Mouse (Mus musculus) heart, adult 9 months (tissue): Measurements from ENCODE around the gene Smarca2.
A peak's percentile ranks its signal among the peaks of the same experiment; 100 is the strongest.

Experiments
- DNase-seq, 2 experiments: peaks; one replicate each; pipeline ENCODE4 v3.0.0; 2022; ENCODE audit warnings: low spot score in 2 of 2

The Smarca2 gene

GRCm38 (mm10) chr19:26747571-26748539 is 143.0 kb downstream of the Smarca2 start:
- DNase-seq = peak; percentile 66 to 77

DNA sequence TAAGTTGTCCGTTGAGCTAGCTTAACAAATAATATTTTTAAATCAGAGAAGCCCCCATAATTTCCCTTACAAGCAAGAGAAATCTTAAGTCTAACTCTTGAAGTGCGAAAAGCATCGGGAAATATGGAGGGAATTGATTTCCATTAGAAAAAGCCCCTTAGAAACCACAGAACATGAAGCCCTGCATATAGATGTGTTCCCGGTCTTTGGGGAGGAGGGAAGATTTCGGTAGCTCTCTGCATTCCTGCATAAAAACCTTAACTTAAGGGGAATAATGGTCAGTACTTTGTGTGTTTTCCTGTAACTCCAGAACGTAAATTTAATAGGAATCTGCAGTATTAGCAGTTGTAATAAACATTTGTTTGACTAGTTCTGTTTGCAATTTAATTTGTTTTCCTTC is 143.8 kb downstream of the Smarca2 start:
- DNase-seq = no peak

DNA sequence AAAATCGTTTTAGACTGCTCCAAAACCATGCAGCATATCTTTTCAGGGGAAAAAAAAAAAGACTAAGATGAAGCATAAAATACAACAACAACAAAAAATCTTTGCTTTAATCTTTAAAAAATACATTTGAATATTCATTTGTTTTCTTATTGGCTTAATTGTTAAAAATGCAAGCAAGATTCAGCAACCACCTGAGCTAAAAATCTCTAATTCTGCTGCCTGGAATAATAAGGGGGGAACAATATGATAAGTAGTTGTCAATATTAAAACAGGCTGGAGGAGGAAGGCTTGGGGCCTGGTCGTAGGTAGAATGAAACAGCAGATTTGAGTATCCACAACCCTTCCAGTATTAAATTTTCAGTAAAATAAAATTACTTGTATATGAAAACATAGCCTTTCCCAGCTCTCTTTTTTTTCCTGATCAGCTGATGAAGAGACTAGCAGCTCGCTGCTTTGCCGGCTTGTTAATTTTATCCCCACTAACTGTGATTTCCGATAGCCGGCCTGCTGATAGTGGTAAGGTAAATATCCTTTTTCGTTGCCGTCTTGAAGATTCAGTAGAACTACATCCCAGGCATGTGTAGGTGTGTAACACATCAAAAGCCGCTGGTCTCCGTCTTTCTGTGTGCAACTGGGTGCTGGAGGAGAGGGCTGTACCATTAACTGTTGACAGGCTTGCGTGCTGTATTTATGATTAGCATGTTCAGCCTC is 144.7 kb downstream of the Smarca2 start:
- DNase-seq = no peak

GRCm38 (mm10) chr19:26752611-26753163 is 147.8 kb downstream of the Smarca2 start:
- no peak for DNase-seq

DNA sequence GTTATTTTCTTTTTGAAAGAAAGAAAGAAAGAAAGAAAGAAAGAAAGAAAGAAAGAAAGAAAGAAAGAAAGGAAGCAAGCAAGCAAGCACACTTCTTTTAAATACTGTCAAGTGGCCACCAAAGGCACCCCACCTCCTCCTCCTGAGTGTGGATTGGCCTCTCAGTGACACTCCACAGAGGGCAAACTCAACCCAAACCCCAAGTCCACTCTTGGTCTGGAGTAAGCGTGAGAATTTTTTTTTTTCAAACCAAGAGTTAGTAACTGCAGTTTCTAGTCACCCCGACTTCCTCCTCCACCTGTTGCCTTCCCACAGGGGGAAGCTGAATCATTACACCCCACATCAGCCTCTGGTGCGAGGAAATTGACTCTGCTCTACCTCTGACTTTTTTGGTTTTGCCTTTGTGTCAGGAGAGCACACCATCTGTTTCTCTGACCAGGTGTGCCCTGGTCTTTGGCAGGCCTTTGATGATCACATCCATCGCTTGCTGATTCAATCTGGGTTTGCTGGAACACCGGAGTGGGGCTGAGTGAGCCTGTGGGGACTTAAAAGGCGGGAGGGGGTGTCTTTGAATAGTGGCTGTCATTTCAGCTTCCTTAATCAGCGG is 148.5 kb downstream of the Smarca2 start:
- DNase-seq = no peak

GRCm38 (mm10) chr19:26754016-26754794 is 149.4 kb downstream of the Smarca2 start:
- no peak for DNase-seq

GRCm38 (mm10) chr19:26755991-26756390 is 151.1 kb downstream of the Smarca2 start:
- no peak for DNase-seq

DNA sequence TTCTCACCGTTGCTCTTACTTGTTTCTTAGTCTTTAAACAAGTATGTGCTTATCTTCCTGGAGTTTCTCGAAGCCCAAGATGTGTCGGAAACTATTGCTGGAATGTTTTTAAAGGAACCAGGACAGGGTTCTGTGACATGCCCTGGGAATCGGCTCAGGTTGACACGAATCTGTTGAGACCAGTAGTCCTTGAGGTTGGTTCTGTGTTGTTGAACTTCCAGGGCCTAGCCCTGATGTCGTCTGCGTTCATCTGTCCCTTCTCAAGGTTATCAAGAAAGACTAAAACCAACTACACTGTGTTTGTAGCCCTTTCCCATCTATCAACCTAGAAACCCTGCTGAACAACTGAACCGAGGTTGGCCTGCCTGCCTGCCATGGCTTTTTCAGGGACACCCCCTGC is 151.5 kb downstream of the Smarca2 start:
- no peak for DNase-seq

DNA sequence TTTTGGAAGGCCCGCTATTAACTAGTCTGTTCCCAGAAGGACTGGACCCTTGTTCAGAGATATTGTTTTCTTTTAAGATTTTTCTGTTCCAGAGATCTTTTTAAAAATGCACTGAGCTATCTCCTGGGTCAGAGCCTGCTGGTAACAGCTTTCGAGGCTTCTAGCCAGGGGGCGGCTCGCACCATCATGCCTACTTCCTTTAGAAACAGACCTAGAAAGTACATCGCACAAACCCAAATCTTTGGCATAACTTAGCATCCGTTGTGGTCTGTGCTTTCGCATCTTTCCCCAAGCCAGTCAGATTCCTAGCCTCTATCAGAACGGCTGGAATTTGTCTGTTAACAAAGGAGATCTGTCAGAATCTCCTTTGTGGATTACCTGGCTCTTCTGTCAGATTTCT is 153.3 kb downstream of the Smarca2 start:
- no peak for DNase-seq

DNA sequence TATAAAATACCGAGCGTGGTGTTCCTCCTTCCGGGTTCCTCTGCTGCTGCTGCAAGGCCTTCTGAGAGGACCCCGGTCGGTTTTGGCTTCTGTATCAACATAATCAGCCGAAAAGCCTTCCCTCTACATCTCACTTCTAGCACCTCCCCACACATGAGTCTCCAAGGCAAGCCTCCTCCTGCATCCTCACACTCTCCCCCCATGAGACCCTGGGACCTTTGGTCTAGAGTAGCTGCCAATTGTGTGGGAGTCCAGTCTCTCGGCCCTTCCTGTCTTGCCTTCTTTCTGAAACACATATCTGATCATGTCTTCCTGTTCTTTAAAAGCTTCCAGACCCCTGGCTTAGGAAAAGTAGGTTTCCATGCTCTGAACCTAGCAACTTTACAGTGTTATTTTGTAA is 153.8 kb downstream of the Smarca2 start:
- peak; percentile 33 to 54 for DNase-seq

DNA sequence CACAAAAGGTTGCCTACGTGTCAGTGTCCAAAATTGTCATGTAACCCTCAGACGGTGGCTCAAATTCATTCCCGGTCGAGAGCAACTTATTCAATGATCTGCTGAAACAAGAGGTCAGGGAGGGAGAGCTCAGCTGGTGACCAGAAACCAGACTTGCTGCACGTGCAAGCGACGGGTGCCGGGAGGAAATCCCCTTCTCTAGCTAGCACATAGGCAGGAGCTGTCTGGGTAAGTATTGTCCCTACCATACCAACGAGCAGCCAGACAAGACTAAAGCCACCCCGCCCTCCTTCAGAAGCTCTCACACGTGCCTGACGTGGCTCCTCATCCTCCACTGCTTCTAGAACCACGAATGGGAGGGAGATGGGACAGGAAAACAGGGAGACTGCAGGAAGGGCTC is 154.4 kb downstream of the Smarca2 start:
- DNase-seq = no peak

- no peak for DNase-seq
These were observed 156.4 kb downstream of the Smarca2 start for GRCm38 (mm10) chr19:26761257-26761656.

DNA sequence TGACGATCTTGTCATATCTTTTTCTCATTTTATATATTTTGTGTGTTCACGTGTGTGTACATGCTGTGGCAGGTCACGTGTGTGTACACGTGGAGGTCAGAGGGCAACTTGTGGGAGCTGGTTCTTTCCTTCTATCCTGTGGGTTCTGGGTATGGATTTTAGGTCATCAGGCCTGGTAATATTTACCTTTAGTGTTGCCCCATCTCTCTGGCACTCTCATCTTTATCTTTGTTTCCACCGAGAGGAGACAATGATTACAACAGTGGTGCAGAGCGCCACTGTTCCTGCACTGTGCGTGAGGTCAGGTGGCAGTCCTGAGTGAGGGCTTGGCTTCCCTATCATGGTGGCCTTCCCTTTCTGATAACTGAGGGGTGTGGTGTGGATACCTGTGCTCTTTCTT is 160.6 kb downstream of the Smarca2 start:
- no peak for DNase-seq

DNA sequence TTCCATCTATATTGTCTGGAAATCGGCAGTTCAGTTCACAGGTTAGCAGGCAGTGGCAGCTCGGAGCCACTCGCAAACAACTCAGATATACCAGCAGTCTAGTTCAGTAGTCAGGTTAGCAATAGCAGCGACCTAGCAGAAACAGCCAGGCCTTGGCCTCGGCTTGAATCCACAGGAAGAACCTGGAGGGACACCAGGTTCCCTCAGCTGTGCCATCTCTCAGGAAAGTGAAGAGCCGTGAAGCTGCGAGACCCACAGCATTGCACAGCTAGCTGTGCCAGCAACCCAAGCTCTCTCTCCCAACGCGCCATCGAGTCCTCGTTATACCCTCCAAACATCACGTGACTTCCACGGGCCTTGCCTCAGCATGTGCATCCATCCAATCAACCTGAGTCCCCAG is 162.6 kb downstream of the Smarca2 start:
- no peak for DNase-seq

DNA sequence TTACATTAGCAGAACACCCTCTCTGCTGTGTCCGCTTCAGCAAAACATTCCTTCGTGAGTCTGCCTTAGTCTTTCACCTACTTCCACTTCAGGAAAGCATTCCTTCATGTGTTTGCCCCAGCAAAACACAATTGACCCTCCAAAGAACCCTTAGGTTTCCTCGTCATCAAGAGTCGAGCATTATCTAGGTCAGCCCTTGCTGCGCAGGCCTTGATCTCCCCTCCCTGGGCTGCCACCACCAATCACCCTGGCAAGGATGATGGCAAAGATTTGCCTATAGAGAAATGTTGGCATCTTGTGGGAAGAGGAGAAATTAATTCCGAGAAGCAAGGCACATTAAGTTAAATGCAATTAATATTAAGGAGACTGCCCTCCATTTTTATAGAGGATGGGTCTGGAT is 163.1 kb downstream of the Smarca2 start:
- DNase-seq = no peak

DNA sequence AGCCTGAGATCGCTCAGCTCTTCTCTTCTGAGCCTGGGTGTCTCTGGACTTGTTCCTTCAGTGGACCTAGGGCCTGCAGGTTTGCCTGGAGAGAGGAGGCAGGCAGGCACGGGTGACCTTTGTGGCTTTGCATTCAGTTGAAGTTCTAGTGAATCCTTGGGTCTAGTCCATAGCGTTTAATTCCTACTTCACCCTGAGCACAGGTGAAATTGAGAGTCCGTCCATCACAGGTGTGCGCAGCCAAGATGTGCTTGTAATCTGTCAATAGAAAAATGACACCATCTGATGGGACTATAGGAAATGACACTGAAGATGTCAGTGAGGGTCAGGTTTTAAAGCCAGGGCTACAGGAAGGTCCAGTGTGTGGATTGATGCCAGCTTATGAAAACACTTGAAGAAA is 164.0 kb downstream of the Smarca2 start:
- DNase-seq = no peak

- DNase-seq = no peak
These were observed 165.0 kb downstream of the Smarca2 start for GRCm38 (mm10) chr19:26769609-26770500.

DNA sequence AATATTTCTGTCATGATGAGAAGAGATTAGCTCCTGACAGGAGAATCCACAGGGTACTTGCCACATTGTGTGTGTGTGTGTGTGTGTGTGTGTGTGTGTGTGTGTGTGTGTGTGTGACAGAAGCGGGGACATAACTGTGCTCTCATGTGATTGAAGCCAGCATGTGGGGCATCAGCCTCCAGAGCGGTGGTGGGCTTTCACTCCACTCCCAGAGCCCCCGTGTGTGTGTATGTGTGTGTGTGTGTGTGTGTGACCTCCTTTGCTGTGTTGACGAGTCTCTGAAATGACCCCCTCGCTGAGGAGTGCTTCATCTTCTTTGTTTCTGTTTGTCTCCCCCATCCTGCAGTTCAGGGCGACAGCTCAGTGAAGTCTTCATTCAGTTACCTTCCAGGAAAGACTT is 165.7 kb downstream of the Smarca2 start:
- no peak for DNase-seq

- no peak for DNase-seq
These were observed 167.3 kb downstream of the Smarca2 start for GRCm38 (mm10) chr19:26772051-26772583.
